Mouse (Mus musculus) ES-E14 (cell line): ENCODE results near the gene Ptges.

Experiments
- CHD2 ChIP-seq: IDR thresholded peaks from 2 replicates; pipeline ENCODE4 v1.6.1; 2014; ENCODE audit warnings: mild to moderate bottlenecking, low read depth, low read length, inconsistent platforms
- ZNF384 ChIP-seq: IDR thresholded peaks from 2 replicates; pipeline ENCODE4 v1.6.1; 2012; ENCODE audit warnings: low read depth, low read length, inconsistent platforms

GRCm38 (mm10) chr2:30962570-30963254 is 33.0 kb upstream of the Ptges start:
- TF ChIP-seq ZNF384 (no peak), CHD2 (no peak)
